9 mouse cellular contexts compared by ENCODE assay signal in the genomic region with DNA sequence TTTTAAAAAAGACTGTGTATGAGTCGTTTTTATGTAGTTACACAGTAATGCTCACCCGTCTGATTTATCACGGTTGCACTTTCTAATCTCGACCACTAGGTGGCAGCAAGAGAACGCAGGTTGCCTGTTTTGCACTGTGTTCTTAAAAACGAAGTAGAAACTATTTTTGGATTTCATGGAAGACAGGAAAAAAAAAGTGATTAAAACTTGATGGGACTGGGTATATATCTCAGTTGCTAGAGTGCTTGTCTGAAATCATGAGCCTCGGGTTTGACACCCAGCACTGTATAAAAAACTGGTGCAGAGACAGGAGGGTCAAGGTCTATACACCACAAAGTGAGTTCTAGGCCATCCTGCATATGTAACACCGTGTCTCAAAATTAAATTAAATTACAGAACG. TPM values are rescaled to one million over a fixed set of nuclear protein-coding genes. Genes with fewer than 3 reads are reported as not detected.
DNase-seq lines count a peak whose midpoint lies in the region; ATAC-seq and TF ChIP-seq lines count a peak whose summit lies in the region.
"Had no signal": no experiment of that assay in that cellular context is flagged by ENCODE, and none has a peak within 500 bp of the region (broad histone marks: within the 10 kb centered on the region; RNA-seq: fewer than 3 reads in every experiment).

No protein-coding gene starts in this region.

- H3K4me1 ChIP-seq in embryonic fibroblast, embryonic 13.5 days (ENCODE audit: control insufficient read depth, insufficient read depth, low read length): no peaks in the 10 kb centered on the region
- H3K4me1 ChIP-seq: heart, embryonic 13.5 days had no signal

- ATAC-seq in inflammation-experienced regulatory T-cells, adult 6 months: peak; percentile 54

- peak; percentile 34 for DNase-seq in right cerebral cortex, adult 18-20 months
- DNase-seq in right cerebral cortex, postnatal 36 days (ENCODE audit: low spot score in 2 of 2): no peak
- DNase-seq in adipocyte (ENCODE audit: low spot score) (peak; percentile 79), liver (peak; percentile 41)
- DNase-seq in natural killer cell, adult 2 months (ENCODE audit: low spot score in 2 of 2): peak; percentile 9 to 18
- no peak for DNase-seq in ovary, postnatal 36 days (ENCODE audit: low spot score)

- no peak overlapping the region for H3K27ac ChIP-seq in embryonic fibroblast, embryonic 13.5 days (ENCODE audit: insufficient read depth, low read length)
- H3K27ac ChIP-seq: heart, embryonic 13.5 days had no signal

- H3K4me3 ChIP-seq in embryonic fibroblast, embryonic 13.5 days (ENCODE audit: insufficient read depth, low read length): no peak overlapping the region
- H3K4me3 ChIP-seq: heart, embryonic 13.5 days had no signal

- peak; percentile 57; the same call in 1 of the 2 replicates for TF ChIP-seq CTCF in embryonic fibroblast, embryonic 13.5 days (IDR thresholded peaks at IDR 0.05; ENCODE audit: borderline replicate concordance, insufficient read depth, low read length)

- TF ChIP-seq POLR2A in embryonic fibroblast, embryonic 13.5 days (IDR thresholded peaks at IDR 0.05; ENCODE audit: low read depth, low read length): no peak

RNA-seq across cellular contexts. Expression of gene C1d, which starts 22.6 kb away (rescaled TPM):
- 217 and 250 TPM in 2 replicates for polyA plus RNA-seq in embryonic fibroblast, embryonic 13.5 days (2011; ENCODE audit: insufficient read length, low read depth, missing spikeins)
- 100 to 1,000 TPM in 2 of 3 experiments, 10 to 100 TPM in 1; 93.6 to 124 (median 122) TPM for polyA plus RNA-seq in inflammation-experienced regulatory T-cells, adult 6 months (2017; shearing (Covaris generic))

Comparison
In these comparisons a context has a peak if more than half of its experiments do, and no peak if none do; other contexts are left out.
1. DNase-seq: peak in right cerebral cortex, adult 18-20 months (single experiment), adipocyte (single experiment), liver (single experiment) and natural killer cell, adult 2 months (2 of 2); none in right cerebral cortex, postnatal 36 days (0 of 2) and ovary, postnatal 36 days (single experiment).